Mouse (Mus musculus) heart, embryonic 10.5 days (tissue): ENCODE results near the gene Atp2b4. TPM values are rescaled to one million over a fixed set of nuclear protein-coding genes. Genes with fewer than 3 reads are reported as not detected.

Experiments used
- DNase-seq: peaks from one replicate; pipeline ENCODE4 v3.0.0-alpha.2; 2017; ENCODE audit warnings: low spot score
- H3K27ac ChIP-seq: fragments of 300-500 bp; sonication (generic); 2 replicates; pipeline ENCODE4 v1.5.1; 2016; ENCODE audit warnings: mild to moderate bottlenecking
- H3K27me3 ChIP-seq: fragments of 300-500 bp; sonication (generic); 2 replicates; pipeline ENCODE4 v1.6.1; 2016; ENCODE audit warnings: mild to moderate bottlenecking; ENCODE audit not compliant: poor library complexity, insufficient read depth, severe bottlenecking
- H3K36me3 ChIP-seq: fragments of 300-500 bp; sonication (generic); 2 replicates; pipeline ENCODE4 v1.6.1; 2016; ENCODE audit warnings: mild to moderate bottlenecking, moderate library complexity
- H3K4me1 ChIP-seq: fragments of 300-500 bp; sonication (generic); 2 replicates; pipeline ENCODE4 v1.6.1; 2016; ENCODE audit warnings: mild to moderate bottlenecking
- H3K4me3 ChIP-seq: fragments of 300-500 bp; sonication (generic); 2 replicates; pipeline ENCODE4 v1.5.1; 2016; ENCODE audit warnings: mild to moderate bottlenecking, moderate library complexity
- H3K9me3 ChIP-seq: fragments of 300-500 bp; sonication (generic); 2 replicates; pipeline ENCODE4 v1.6.1; 2016; ENCODE audit warnings: mild to moderate bottlenecking, moderate library complexity
- WGBS: fragments of 180-500 bp; shearing (Covaris S2); methylation state at CpG from one replicate; pipeline ENCODE4 v1.1.7; 2016; 5-methylcytosine and 5-hydroxymethylcytosine counted together
- microRNA-seq: library from miRNA; unstranded; fragments of <30 nt; microRNA quantifications from one replicate; pipeline ENCODE4, GENCODE M21; 2017
- polyA plus RNA-seq: library from polyadenylated mRNA; unstranded; fragments of >200 nt; fragmentation: Nextera tagmentation; extraction: Ambion mirVana; gene quantifications from 2 replicates; pipeline ENCODE4 v1.2.1, GENCODE M21; 2016

Gene Atp2b4
- polyA plus RNA-seq, 1 experiment from 2014 or later = 15.2 TPM

- no peak for DNase-seq
- peaks cover 57% of the 10 kb centered on the region for H3K36me3 ChIP-seq
- WGBS = 91% methylated on average over 7 of the region's 7 CpGs
- no peaks in the 10 kb centered on the region for H3K4me1 ChIP-seq
- no peak overlapping the region for H3K27ac ChIP-seq
- H3K4me3 ChIP-seq = no peak overlapping the region
- H3K27me3 ChIP-seq = no peaks in the 10 kb centered on the region
- H3K9me3 ChIP-seq = no peaks in the 10 kb centered on the region
These were observed 150.4 kb downstream of the Atp2b4 start for GRCm38 (mm10) chr1:133650288-133651055.

Small RNAs within 50 kb of the gene (microRNA-seq; reads per million reads assigned to microRNA genes)
- gene Mir6903 = 5.8 reads per million, percentile 18 among the genes with 10 or more reads in this experiment

Other genes with a start within 250 kb of the Atp2b4 start
- gene Snrpe, start 190.8 kb downstream of the Atp2b4 start, polyA plus RNA-seq = 530 and 623 TPM in 2 replicates
- not detected in 2 replicates for gene Zbed6, start 140.2 kb downstream of the Atp2b4 start, polyA plus RNA-seq
- gene Gm38394, start 139.7 kb downstream of the Atp2b4 start, polyA plus RNA-seq = 4.5 TPM in 2 replicates
- gene Lax1, start 110.9 kb downstream of the Atp2b4 start, polyA plus RNA-seq = 0.26 and 0.53 TPM in 2 replicates
- gene Optc, start 107.0 kb upstream of the Atp2b4 start, polyA plus RNA-seq = 0.16 and 0.69 TPM in 2 replicates
- gene Prelp, start 120.4 kb upstream of the Atp2b4 start, polyA plus RNA-seq = 0.16 and 0.31 TPM in 2 replicates
- 9.5 and 11.2 TPM in 2 replicates for gene Fmod, start 236.2 kb upstream of the Atp2b4 start, polyA plus RNA-seq